Mouse (Mus musculus): ENCODE measurements around the gene Tcaf2.

- TF ChIP-seq CTCF (IDR thresholded peaks at IDR 0.05; ENCODE audit: extremely low read depth, insufficient read depth, insufficient read length, insufficient replicate concordance) (no peak), POLR2A (IDR thresholded peaks at IDR 0.05; ENCODE audit: low read depth, low read length) (no peak)
Measured at GRCm38 (mm10) chr6:42586569-42586968, 58.5 kb downstream of the Tcaf2 start.

Measured in spleen, adult 2 months (tissue).